Mouse (Mus musculus): ENCODE results near the gene Trub1. TPM values are rescaled to one million over a fixed set of nuclear protein-coding genes. Genes with fewer than 3 reads are reported as not detected.

Trub1 gene
- total RNA-seq, 2 experiments from 2014 or later: 3.5 to 3.9 TPM

GRCm38 (mm10) chr19:57439296-57439695 lies 13.4 kb upstream of the Trub1 start:
- no peak for ATAC-seq (ENCODE audit: poor library complexity, severe bottlenecking)

DNA sequence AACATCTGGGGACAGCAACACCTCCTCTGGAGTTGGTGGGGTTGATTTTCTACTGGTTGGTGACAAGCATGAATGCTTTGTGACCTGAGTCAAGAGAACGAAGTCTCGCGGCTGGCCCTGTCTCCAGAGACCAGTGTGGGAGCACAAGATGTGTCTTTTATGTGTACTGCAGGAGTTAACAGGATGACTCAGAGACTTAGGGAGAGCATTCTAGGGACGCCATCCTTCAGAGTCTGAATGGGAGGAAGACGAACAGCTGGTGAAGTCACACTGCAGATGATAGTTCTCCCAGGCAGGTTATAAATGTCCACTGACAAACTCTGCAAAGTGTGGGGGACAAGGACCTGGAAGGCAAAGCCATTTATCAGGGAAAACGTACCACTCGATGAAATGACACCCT lies 11.2 kb upstream of the Trub1 start:
- ATAC-seq (ENCODE audit: poor library complexity, severe bottlenecking): no peak

GRCm38 (mm10) chr19:57442936-57443657 lies 9.6 kb upstream of the Trub1 start:
- no peak for ATAC-seq (ENCODE audit: poor library complexity, severe bottlenecking)

- no peak for ATAC-seq (ENCODE audit: poor library complexity, severe bottlenecking)
These were observed 7.7 kb upstream of the Trub1 start for GRCm38 (mm10) chr19:57445049-57445448.

DNA sequence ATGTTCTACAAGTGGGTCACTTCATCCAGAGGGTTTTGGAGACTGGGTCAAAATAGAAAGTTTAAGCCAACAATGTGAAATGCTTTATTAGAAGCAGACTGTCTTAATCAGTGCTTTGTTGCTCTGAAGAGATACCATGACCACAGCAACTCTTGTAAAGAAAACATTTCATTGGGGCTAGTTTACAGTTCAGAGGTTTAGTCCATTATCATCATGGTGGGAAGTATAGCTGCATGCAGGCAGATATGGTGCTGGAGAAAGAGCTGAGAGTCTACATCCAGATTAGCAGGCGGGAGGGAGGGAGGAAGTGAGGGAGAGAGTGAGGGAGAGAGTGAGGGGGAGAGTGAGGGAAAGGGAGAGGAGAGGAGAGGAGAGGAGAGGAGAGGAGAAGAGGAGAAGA lies 1.9 kb upstream of the Trub1 start:
- ATAC-seq (ENCODE audit: poor library complexity, severe bottlenecking): no peak

- ATAC-seq (ENCODE audit: poor library complexity, severe bottlenecking): no peak
These were observed 950 bp upstream of the Trub1 start for GRCm38 (mm10) chr19:57451762-57452161.

- ATAC-seq (ENCODE audit: poor library complexity, severe bottlenecking): 0 out of 2 replicates have a peak, but pooled peaks have one; percentile 2
These were observed 497 bp downstream of the Trub1 start for GRCm38 (mm10) chr19:57453218-57453600.

DNA sequence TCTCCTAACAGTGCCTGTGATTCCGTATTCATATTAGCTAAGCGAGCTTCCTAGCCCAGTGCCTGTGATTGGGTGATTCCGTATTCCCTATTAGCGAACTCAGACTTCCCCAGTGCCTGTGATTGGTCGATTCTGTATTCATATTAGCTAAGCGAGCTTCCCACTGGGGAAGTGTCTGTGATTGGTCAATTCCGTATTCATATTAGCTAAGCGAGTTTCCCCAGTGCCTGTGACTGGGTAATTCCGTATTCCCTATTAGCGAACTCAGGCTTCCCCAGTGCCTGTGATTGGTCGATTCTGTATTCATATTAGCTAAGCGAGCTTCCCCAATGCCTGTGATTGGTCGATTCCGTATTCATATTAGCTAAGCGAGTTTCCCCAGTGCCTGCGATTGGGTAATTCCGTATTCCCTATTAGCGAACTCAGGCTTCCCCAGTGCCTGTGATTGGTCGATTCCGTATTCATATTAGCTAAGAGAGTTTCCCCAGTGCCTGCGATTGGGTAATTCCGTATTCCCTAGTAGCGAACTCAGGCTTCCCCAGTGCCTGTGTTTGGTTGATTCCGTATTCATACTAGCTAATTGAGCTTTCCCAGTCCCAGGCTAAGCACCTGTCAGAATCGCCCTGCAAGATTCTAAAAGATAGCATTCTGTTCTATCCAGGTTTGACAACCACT lies 2.7 kb downstream of the Trub1 start:
- ATAC-seq (ENCODE audit: poor library complexity, severe bottlenecking): no peak

- peak; percentile 39; the same call in 1 of the 2 replicates for ATAC-seq (ENCODE audit: poor library complexity, severe bottlenecking)
These were observed 4.4 kb downstream of the Trub1 start for GRCm38 (mm10) chr19:57457075-57457474.

DNA sequence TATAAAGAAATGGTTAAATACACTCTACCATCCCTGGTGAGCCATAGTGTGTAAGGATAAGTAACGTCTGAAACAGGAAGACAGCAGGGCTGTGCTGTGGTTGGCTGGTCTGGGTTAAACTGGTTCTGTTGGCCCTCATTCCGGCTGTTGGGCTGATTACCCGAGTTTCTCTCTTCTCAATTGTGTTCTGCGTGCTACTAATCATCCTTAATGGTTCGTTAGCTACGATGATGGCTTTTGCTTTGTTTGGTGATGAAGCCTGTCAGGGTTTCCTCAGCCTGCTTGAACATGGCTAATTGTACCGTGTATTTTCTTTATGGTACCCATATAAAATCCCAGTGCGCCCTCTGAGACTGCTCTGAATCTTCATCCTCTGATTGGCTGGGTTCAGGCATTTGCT lies 11.0 kb downstream of the Trub1 start:
- no peak for ATAC-seq (ENCODE audit: poor library complexity, severe bottlenecking)

DNA sequence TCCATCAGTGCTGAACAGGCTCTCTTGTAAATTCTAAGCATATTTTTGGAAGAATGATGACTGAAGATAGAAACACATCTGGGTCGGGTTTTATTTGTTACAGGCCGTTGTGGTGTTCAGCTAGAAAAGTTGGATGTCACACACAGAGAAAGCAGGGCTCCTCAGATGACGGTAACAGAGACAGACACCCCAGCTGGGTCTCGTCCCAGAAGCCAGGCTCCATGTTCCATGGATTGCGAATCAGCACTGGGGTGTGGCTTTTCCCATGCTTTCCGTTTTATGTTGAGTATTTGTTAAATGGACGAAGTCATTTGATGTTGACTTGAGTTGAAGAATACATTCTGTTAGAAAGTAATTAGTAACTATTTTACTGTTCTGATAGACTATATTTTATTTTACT lies 13.0 kb downstream of the Trub1 start:
- no peak for ATAC-seq (ENCODE audit: poor library complexity, severe bottlenecking)

DNA sequence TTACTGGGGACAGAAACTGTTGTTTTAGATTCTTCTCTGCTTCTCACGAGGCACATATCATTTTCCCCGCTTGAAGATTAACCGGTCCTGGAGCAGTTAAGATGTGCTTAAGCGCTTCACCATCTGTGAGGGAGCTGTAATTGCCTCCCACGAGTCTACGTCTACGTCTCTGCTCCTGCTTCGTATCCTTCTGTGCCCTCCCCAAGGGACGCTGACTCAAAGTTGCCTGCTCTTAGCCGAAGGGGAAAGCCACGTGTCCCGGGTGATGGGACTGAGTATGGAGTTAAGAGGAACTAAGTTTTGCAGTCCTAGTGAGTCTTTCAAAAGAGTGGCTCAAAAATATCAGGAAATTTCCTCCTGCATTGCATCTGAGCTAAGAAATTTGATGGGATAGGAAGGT lies 18.3 kb downstream of the Trub1 start:
- no peak for ATAC-seq (ENCODE audit: poor library complexity, severe bottlenecking)

GRCm38 (mm10) chr19:57472169-57472568 lies 19.5 kb downstream of the Trub1 start:
- ATAC-seq (ENCODE audit: poor library complexity, severe bottlenecking): no peak

DNA sequence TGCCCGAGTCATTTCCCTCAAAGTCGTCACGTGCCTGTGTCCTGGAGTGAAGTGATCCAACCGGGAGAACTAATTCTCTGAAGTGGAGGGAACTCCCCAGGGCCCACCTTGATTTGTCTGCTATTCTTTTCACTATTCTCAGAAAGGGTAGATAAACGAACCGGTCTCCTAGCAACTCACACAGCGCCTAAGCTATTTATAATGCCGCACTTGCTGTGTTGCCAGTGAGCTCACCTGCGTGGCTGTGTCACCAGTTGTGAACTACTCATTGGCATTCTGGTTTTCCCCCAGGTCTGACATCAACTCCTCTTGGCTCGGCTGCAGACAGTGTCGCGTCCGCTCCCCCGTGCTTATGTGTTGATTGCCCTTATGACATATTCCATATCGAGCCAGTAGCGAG lies 20.6 kb downstream of the Trub1 start:
- no peak for ATAC-seq (ENCODE audit: poor library complexity, severe bottlenecking)

- no peak for ATAC-seq (ENCODE audit: poor library complexity, severe bottlenecking)
These were observed 22.6 kb downstream of the Trub1 start for GRCm38 (mm10) chr19:57475298-57475697.

DNA sequence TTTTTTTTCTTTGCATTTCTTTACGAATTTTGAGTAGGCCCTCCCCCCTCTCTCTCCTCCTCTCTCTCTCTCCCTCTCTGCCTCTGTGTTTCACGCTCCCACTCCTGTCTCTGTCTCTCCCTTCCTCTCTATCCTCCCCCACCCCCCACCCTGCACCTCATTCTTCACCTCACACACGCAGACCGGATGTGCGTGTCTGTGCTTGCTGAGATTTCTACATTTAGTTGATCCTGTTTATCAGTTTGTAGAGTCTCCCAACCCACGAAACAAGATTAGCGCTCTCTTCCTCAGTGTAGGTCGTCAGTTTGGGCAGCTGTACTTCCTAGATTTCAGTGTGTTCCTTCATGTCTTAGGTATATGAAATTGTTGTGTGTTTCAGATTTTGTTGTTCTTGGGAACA lies 24.6 kb downstream of the Trub1 start:
- no peak for ATAC-seq (ENCODE audit: poor library complexity, severe bottlenecking)

- ATAC-seq (ENCODE audit: poor library complexity, severe bottlenecking): no peak
These were observed 25.3 kb downstream of the Trub1 start for GRCm38 (mm10) chr19:57478056-57478455.

GRCm38 (mm10) chr19:57479886-57480655 lies 27.4 kb downstream of the Trub1 start:
- ATAC-seq (ENCODE audit: poor library complexity, severe bottlenecking): no peak

DNA sequence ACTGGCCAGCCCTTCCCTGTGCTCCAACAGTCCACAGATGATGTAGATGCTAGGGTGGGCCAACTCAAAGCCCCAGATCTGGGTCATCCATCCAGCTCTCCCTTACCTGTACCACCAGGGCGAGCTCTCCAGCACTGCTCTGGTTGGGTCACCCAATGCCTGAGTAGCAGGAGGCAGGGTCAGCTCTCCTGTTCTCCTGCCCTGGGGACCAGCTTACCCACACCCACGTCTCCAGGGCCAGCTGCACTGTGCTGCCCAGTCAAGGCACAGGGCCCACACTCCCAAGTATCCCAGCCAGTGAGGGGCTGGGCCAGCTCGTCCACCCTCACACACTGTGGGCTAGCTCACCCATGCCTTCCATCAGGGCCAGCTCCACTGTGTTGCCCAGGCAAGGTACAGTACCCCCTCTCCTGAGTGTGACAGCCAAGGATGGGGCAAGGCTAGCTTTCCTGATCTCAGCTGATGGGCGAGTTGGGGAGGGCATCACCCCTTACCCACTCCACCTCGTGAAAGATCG lies 29.1 kb downstream of the Trub1 start:
- ATAC-seq (ENCODE audit: poor library complexity, severe bottlenecking): no peak

GRCm38 (mm10) chr19:57482815-57483214 lies 30.1 kb downstream of the Trub1 start:
- ATAC-seq (ENCODE audit: poor library complexity, severe bottlenecking): peak; percentile 96

DNA sequence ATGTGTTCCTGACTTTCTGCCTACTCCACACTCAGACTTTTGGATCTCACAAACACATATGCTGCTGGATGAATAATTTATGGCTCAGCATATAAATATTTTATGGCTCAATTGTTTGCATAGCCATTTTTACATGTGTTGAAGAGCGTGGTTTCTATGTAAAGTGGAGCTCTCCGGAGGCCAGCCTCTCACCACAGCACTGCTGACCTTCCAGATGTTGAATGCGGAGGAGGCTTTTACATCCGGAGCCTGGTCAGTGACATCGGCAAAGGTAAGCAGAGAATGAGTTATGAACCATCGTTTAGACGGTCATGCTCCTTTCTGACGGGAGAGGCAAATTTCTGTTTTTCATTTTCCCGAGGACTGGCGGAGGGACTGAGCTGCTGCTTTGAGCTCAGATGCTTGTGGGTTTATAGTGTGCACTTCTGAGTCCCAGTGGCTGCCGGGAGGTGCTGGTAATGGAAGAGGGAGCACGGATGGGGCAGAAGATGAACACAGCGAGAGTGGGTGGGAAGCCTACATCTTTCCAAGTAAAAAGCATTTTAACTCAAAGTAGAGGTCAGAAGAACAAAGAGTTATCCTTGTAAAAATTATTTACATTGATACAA lies 34.4 kb downstream of the Trub1 start:
- no peak for ATAC-seq (ENCODE audit: poor library complexity, severe bottlenecking)

All from megakaryocyte, adult 5-6 weeks (primary cell).